Mouse (Mus musculus) MEL (cell line): ENCODE results near the gene Abcc9.
A peak's percentile ranks its signal among the peaks of the same experiment; 100 is the strongest.

Experiments used
- BHLHE40 ChIP-seq: IDR thresholded peaks from 2 replicates; pipeline ENCODE4 v1.6.1; 2012; ENCODE audit warnings: low read depth, mild to moderate bottlenecking, inconsistent platforms, low read length, improper control_type of control experiment, borderline replicate concordance
- CHD2 ChIP-seq: IDR thresholded peaks from 2 replicates; pipeline ENCODE4 v1.6.1; 2011; ENCODE audit warnings: low read length, improper control_type of control experiment
- CTCF ChIP-seq, 3 experiments: IDR thresholded peaks in 2 of 3; conservative IDR thresholded peaks in 1 of 3; 2 replicates each; pipeline ENCODE4 v1.5.1; 2011 to 2012; ENCODE audit warnings: low read length in 3 of 3, low read depth in 2 of 3, mild to moderate bottlenecking in 2 of 3, improper control_type of control experiment in 1 of 3, inconsistent platforms in 1 of 3, mixed read lengths in 1 of 3, moderate library complexity in 1 of 3; ENCODE audit not compliant: control insufficient read depth in 1 of 3, insufficient read depth in 1 of 3, poor library complexity in 1 of 3, severe bottlenecking in 1 of 3
- ETS1 ChIP-seq: IDR thresholded peaks from 2 replicates; pipeline ENCODE4 v1.6.1; 2012; ENCODE audit warnings: low read depth, mild to moderate bottlenecking, inconsistent platforms, low read length, improper control_type of control experiment, moderate library complexity
- GATA1 ChIP-seq: IDR thresholded peaks from 2 replicates; pipeline ENCODE4 v1.6.1; 2011; ENCODE audit warnings: low read depth, low read length, improper control_type of control experiment
- MAFK ChIP-seq: IDR thresholded peaks from 2 replicates; pipeline ENCODE4 v1.6.1; 2011; ENCODE audit warnings: low read depth, mild to moderate bottlenecking, low read length, improper control_type of control experiment, borderline replicate concordance
- MYB ChIP-seq: IDR thresholded peaks from 2 replicates; pipeline ENCODE4 v1.6.1; 2011; ENCODE audit warnings: mild to moderate bottlenecking, low read depth, low read length, improper control_type of control experiment
- NELFE ChIP-seq: IDR thresholded peaks from 2 replicates; pipeline ENCODE4 v1.6.1; 2011; ENCODE audit warnings: low read depth, low read length, improper control_type of control experiment
- POLR2A ChIP-seq, 2 experiments: IDR thresholded peaks; 2 replicates each; pipeline ENCODE4 v1.6.1; 2011 to 2012; ENCODE audit warnings: low read length in 2 of 2, mild to moderate bottlenecking in 2 of 2, control low read depth in 1 of 2, improper control_type of control experiment in 1 of 2, low read depth in 1 of 2, moderate library complexity in 1 of 2; ENCODE audit not compliant: control insufficient read depth in 1 of 2, insufficient read depth in 1 of 2, poor library complexity in 1 of 2
- USF1 ChIP-seq: IDR thresholded peaks from 2 replicates; pipeline ENCODE4 v1.6.1; 2014; ENCODE audit warnings: low read depth, mild to moderate bottlenecking, inconsistent platforms, low read length, improper control_type of control experiment, moderate library complexity
- ZMIZ1 ChIP-seq: IDR thresholded peaks from 2 replicates; pipeline ENCODE4 v1.6.1; 2012; ENCODE audit warnings: low read depth, mild to moderate bottlenecking, inconsistent platforms, low read length, improper control_type of control experiment, moderate library complexity

DNA sequence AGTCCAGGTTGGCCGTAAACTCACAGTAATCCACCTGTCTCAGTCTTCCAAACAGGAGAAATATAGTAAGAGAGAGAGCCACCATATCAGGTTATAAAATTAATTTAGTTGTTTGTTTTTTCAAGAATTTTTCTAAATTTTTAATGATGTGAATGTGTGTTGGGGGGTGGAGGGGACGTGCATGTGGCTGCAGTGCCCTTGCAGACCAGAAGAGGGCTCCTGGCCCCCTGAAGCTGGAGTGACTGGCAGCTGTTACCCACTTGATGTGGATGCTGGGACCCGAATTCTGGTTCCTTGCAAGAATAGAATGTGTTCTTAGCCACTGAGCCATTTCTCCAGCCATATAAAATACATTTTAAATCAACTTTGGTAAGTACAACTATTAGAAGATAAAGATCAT, 4.6 kb upstream of the Abcc9 start:
- peak; percentile 45 to 72 (median 56); a peak in 5 of 6 replicates for TF ChIP-seq CTCF (IDR thresholded peaks at IDR 0.05 in 2 of 3, conservative IDR thresholded peaks at IDR 0.05 in 1 of 3; ENCODE audit: control insufficient read depth in 1 of 3, insufficient read depth in 1 of 3, low read depth in 2 of 3, low read length in 3 of 3, poor library complexity in 1 of 3, severe bottlenecking in 1 of 3)
- TF ChIP-seq MAFK, result no peak
- TF ChIP-seq CHD2, result no peak
- no peak for TF ChIP-seq GATA1
- TF ChIP-seq NELFE, result no peak
- TF ChIP-seq POLR2A (IDR thresholded peaks at IDR 0.05; ENCODE audit: control insufficient read depth in 1 of 2, insufficient read depth in 1 of 2, low read depth in 1 of 2, low read length in 2 of 2, poor library complexity in 1 of 2), result no peak
- no peak for TF ChIP-seq MYB
- no peak for TF ChIP-seq USF1
- TF ChIP-seq ZMIZ1, result no peak
- TF ChIP-seq BHLHE40, result no peak
- no peak for TF ChIP-seq ETS1
